10 mouse cellular contexts compared by ENCODE assay signal in the genomic region with DNA sequence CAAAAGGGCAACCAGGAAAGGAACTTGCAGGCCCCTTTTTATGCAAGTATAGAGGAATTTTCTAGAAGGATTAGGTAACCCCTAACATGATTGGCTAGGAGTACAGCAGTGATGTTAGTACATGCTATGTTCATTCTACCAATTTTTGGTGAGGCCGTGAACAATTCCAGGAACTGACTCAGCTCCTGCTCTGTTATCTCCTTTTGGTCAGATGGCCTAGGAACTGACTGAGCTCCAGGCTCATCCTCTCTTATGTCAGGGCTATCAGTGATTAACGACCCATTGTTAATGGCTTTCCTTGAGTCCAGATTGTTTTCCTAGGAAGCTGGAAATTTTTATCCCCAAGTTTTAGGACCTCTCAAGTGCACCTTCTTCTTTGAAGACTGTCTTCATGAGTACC.
DNase-seq lines count a peak whose midpoint lies in the region; ATAC-seq and TF ChIP-seq lines count a peak whose summit lies in the region.
"Had no signal": no experiment of that assay in that cellular context is flagged by ENCODE, and none has a peak within 500 bp of the region (broad histone marks: within the 10 kb centered on the region; RNA-seq: fewer than 3 reads in every experiment).

No protein-coding gene starts in this region.

- no peak overlapping the region for H3K4me3 ChIP-seq in kidney, embryonic 15.5 days (replicated peaks)
- H3K4me3 ChIP-seq in lung, embryonic 16.5 days (ENCODE audit: low read length), result no peak overlapping the region
- H3K4me3 ChIP-seq in forebrain, postnatal 0 days (ENCODE audit: low read depth, low read length), result no peak overlapping the region

- H3K4me2 ChIP-seq in kidney, embryonic 15.5 days, result no peak overlapping the region
- H3K4me2 ChIP-seq in lung, embryonic 16.5 days (ENCODE audit: low read depth, low read length), result no peak overlapping the region
- no peak overlapping the region for H3K4me2 ChIP-seq in forebrain, postnatal 0 days (ENCODE audit: low read depth)
- H3K4me2 ChIP-seq: midbrain, embryonic 11.5 days had no signal

- no peaks in the 10 kb centered on the region for H3K36me3 ChIP-seq in kidney, embryonic 15.5 days
- no peaks in the 10 kb centered on the region for H3K36me3 ChIP-seq in lung, embryonic 16.5 days (ENCODE audit: control insufficient read depth, insufficient read depth, low read length)
- H3K36me3 ChIP-seq in forebrain, postnatal 0 days (ENCODE audit: insufficient read depth), result no peaks in the 10 kb centered on the region

- intact Hi-C loops in heart, postnatal 10 days (cut with DNase I), result loop anchor here (10.0 kb wide), 1 partner anchor 504 kb away; no protein-coding TSS in a partner anchor
- intact Hi-C loops in heart, postnatal 25 days (cut with DNase I), result no loop called here

- 0 out of 2 replicates have a peak overlapping the region, but pooled peaks have one; percentile 18 for H3K27ac ChIP-seq in kidney, embryonic 15.5 days
- 0 out of 2 replicates have a peak overlapping the region, but pooled peaks have one; percentile 34 for H3K27ac ChIP-seq in lung, embryonic 16.5 days (ENCODE audit: low read length)
- no peak overlapping the region for H3K27ac ChIP-seq in forebrain, postnatal 0 days (ENCODE audit: low read depth, low read length)

- ATAC-seq in kidney, embryonic 15.5 days (replicated peaks; ENCODE audit: low FRiP score), result 0 out of 2 replicates have a peak, but pooled peaks have one; percentile 56
- ATAC-seq in lung, embryonic 16.5 days (ENCODE audit: low read depth), result peak; percentile 74
- no peak for ATAC-seq in forebrain, postnatal 0 days
- ATAC-seq: CD4-positive, CD25-positive, alpha-beta regulatory T cell, adult 4 months had no signal

- H3K27me3 ChIP-seq in kidney, embryonic 15.5 days, result no peaks in the 10 kb centered on the region
- H3K27me3 ChIP-seq in lung, embryonic 16.5 days (ENCODE audit: control insufficient read depth, insufficient read depth, low read depth, low read length), result no peaks in the 10 kb centered on the region
- H3K27me3 ChIP-seq in forebrain, postnatal 0 days (ENCODE audit: insufficient read depth, low read length), result no peaks in the 10 kb centered on the region

- TF ChIP-seq CTCF in forebrain, postnatal 0 days (IDR thresholded peaks at IDR 0.05; ENCODE audit: low read depth), result no peak

- no peaks in the 10 kb centered on the region for H3K9me3 ChIP-seq in kidney, embryonic 15.5 days (replicated peaks)
- no peaks in the 10 kb centered on the region for H3K9me3 ChIP-seq in lung, embryonic 16.5 days (ENCODE audit: control insufficient read depth, low read length)
- H3K9me3 ChIP-seq in forebrain, postnatal 0 days (ENCODE audit: low read length), result no peaks in the 10 kb centered on the region

- no peaks in the 10 kb centered on the region for H3K4me1 ChIP-seq in kidney, embryonic 15.5 days
- H3K4me1 ChIP-seq in lung, embryonic 16.5 days (replicated peaks; ENCODE audit: control insufficient read depth, insufficient read depth, low read length), result no peaks in the 10 kb centered on the region
- no peaks in the 10 kb centered on the region for H3K4me1 ChIP-seq in forebrain, postnatal 0 days (ENCODE audit: insufficient read depth)

- no peak overlapping the region for H3K9ac ChIP-seq in kidney, embryonic 15.5 days
- H3K9ac ChIP-seq in lung, embryonic 16.5 days (ENCODE audit: low read length), result no peak overlapping the region
- H3K9ac ChIP-seq in forebrain, postnatal 0 days, result no peak overlapping the region

- 56% methylated on average over 2 of the region's 2 CpGs for WGBS in kidney, embryonic 15.5 days
- WGBS in lung, embryonic 16.5 days, result 40% methylated on average over 2 of the region's 2 CpGs
- 90% methylated on average over 2 of the region's 2 CpGs for WGBS in forebrain, postnatal 0 days

- peak; percentile 3 to 13 for DNase-seq in heart, postnatal 10 days
- no peak for DNase-seq in heart, postnatal 25 days (ENCODE audit: low spot score)
- DNase-seq in adrenal gland, postnatal 14 days, result peak; percentile 12
- no peak for DNase-seq in cerebellum, postnatal 4 days (ENCODE audit: low spot score in 2 of 2)
- DNase-seq in forebrain, postnatal 0 days, result no peak
- DNase-seq: cerebellum, adult 9-11 months had no signal

Comparison
In these comparisons a context has a peak if more than half of its experiments do, and no peak if none do; other contexts are left out.
1. DNase-seq: peak in heart, postnatal 10 days (2 of 2) and adrenal gland, postnatal 14 days (single experiment); none in heart, postnatal 25 days (single experiment), cerebellum, postnatal 4 days (0 of 2) and forebrain, postnatal 0 days (single experiment).